Mouse (Mus musculus): Measurements from ENCODE around the gene Clip3. TPM values are rescaled to one million over a fixed set of nuclear protein-coding genes. Genes with fewer than 3 reads are reported as not detected.

Gene Clip3
- polyA plus RNA-seq, 1 experiment, result 314 TPM

- no peak for DNase-seq (ENCODE audit: low read depth)
- no peak for TF ChIP-seq POLR2A (IDR thresholded peaks at IDR 0.05; ENCODE audit: borderline replicate concordance, extremely low read depth, insufficient read depth, insufficient read length, poor library complexity, severe bottlenecking)
- no peak for TF ChIP-seq CTCF (IDR thresholded peaks at IDR 0.05; ENCODE audit: borderline replicate concordance, extremely low read depth, insufficient read depth, insufficient read length)
These were observed 5.3 kb downstream of the Clip3 start for GRCm38 (mm10) chr7:30296816-30297215.

GRCm38 (mm10) chr7:30297266-30297665 lies 5.7 kb downstream of the Clip3 start:
- DNase-seq (ENCODE audit: low read depth), result no peak
- TF ChIP-seq CTCF (IDR thresholded peaks at IDR 0.05; ENCODE audit: borderline replicate concordance, extremely low read depth, insufficient read depth, insufficient read length) (no peak), POLR2A (IDR thresholded peaks at IDR 0.05; ENCODE audit: borderline replicate concordance, extremely low read depth, insufficient read depth, insufficient read length, poor library complexity, severe bottlenecking) (no peak)

- peak; percentile 56 for DNase-seq (ENCODE audit: low read depth)
- TF ChIP-seq POLR2A (IDR thresholded peaks at IDR 0.05; ENCODE audit: borderline replicate concordance, extremely low read depth, insufficient read depth, insufficient read length, poor library complexity, severe bottlenecking) (no peak), CTCF (IDR thresholded peaks at IDR 0.05; ENCODE audit: borderline replicate concordance, extremely low read depth, insufficient read depth, insufficient read length) (peak; percentile 69; the same call in 1 of the 2 replicates)
These were observed 9.4 kb downstream of the Clip3 start for GRCm38 (mm10) chr7:30300914-30301313.

GRCm38 (mm10) chr7:30306083-30306779 lies 14.7 kb downstream of the Clip3 start:
- DNase-seq (ENCODE audit: low read depth), result peak; percentile 48

GRCm38 (mm10) chr7:30308076-30309005 lies 16.8 kb downstream of the Clip3 start, which contains the start of gene Alkbh6:
TSS of gene Alkbh6 (plus strand) at chr7:30308717.
- TF ChIP-seq CTCF (IDR thresholded peaks at IDR 0.05; ENCODE audit: borderline replicate concordance, extremely low read depth, insufficient read depth, insufficient read length), result no peak
- TF ChIP-seq POLR2A (IDR thresholded peaks at IDR 0.05; ENCODE audit: borderline replicate concordance, extremely low read depth, insufficient read depth, insufficient read length, poor library complexity, severe bottlenecking), result 0 out of 2 replicates have a peak, but pooled peaks have one; percentile 12

More at GRCm38 (mm10) chr7:30306083-30306779, 14.7 kb downstream of the Clip3 start:
- TF ChIP-seq POLR2A (IDR thresholded peaks at IDR 0.05; ENCODE audit: borderline replicate concordance, extremely low read depth, insufficient read depth, insufficient read length, poor library complexity, severe bottlenecking) (no peak), CTCF (IDR thresholded peaks at IDR 0.05; ENCODE audit: borderline replicate concordance, extremely low read depth, insufficient read depth, insufficient read length) (peak; percentile 52; the same call in 1 of the 2 replicates)

GRCm38 (mm10) chr7:30309395-30310129 lies 18.0 kb downstream of the Clip3 start:
- TF ChIP-seq CTCF (IDR thresholded peaks at IDR 0.05; ENCODE audit: borderline replicate concordance, extremely low read depth, insufficient read depth, insufficient read length) (no peak), POLR2A (IDR thresholded peaks at IDR 0.05; ENCODE audit: borderline replicate concordance, extremely low read depth, insufficient read depth, insufficient read length, poor library complexity, severe bottlenecking) (no peak)

More at GRCm38 (mm10) chr7:30308076-30309005, 16.8 kb downstream of the Clip3 start, which contains the start of gene Alkbh6:
- DNase-seq (ENCODE audit: low read depth), result peak; percentile 99

GRCm38 (mm10) chr7:30310136-30310535 lies 18.6 kb downstream of the Clip3 start:
- no peak for DNase-seq (ENCODE audit: low read depth)
- TF ChIP-seq CTCF (IDR thresholded peaks at IDR 0.05; ENCODE audit: borderline replicate concordance, extremely low read depth, insufficient read depth, insufficient read length) (no peak), POLR2A (IDR thresholded peaks at IDR 0.05; ENCODE audit: borderline replicate concordance, extremely low read depth, insufficient read depth, insufficient read length, poor library complexity, severe bottlenecking) (no peak)

More at GRCm38 (mm10) chr7:30309395-30310129, 18.0 kb downstream of the Clip3 start:
- DNase-seq (ENCODE audit: low read depth), result no peak

GRCm38 (mm10) chr7:30313666-30314320 lies 22.3 kb downstream of the Clip3 start:
- DNase-seq (ENCODE audit: low read depth), result no peak
- TF ChIP-seq POLR2A (IDR thresholded peaks at IDR 0.05; ENCODE audit: borderline replicate concordance, extremely low read depth, insufficient read depth, insufficient read length, poor library complexity, severe bottlenecking) (no peak), CTCF (IDR thresholded peaks at IDR 0.05; ENCODE audit: borderline replicate concordance, extremely low read depth, insufficient read depth, insufficient read length) (no peak)

GRCm38 (mm10) chr7:30314721-30315155 lies 23.2 kb downstream of the Clip3 start, which contains the start of gene Syne4:
TSS of gene Syne4 (plus strand) at chr7:30314807.
- TF ChIP-seq CTCF (IDR thresholded peaks at IDR 0.05; ENCODE audit: borderline replicate concordance, extremely low read depth, insufficient read depth, insufficient read length), result no peak
- no peak for TF ChIP-seq POLR2A (IDR thresholded peaks at IDR 0.05; ENCODE audit: borderline replicate concordance, extremely low read depth, insufficient read depth, insufficient read length, poor library complexity, severe bottlenecking)
- no peak for DNase-seq (ENCODE audit: low read depth)
